Mouse (Mus musculus): Measurements from ENCODE around the gene Kctd7.

DNA sequence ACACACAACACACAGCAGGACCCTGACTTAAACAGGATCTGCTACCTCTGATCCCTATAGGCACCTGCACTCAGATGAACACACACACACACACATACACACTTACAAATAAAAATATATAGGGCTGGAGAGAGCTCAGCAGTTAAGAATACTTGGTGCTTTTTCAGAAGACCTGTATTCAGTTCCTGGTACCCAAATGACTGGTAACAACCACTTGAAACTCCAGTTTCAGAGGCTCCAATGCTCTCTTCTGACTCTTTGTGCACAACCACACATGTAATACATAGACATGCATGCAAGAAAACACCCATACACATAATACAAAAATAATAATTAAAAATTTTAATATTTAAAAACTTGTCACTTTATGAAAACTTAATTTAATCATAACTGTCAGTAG, 32.0 kb upstream of the Kctd7 start:
- TF ChIP-seq CTCF (IDR thresholded peaks at IDR 0.05; ENCODE audit: insufficient read depth, low read length) (no peak), POLR2A (IDR thresholded peaks at IDR 0.05; ENCODE audit: borderline replicate concordance, extremely low read depth, low read depth, low read length) (no peak)
